Mouse (Mus musculus) neural tube, embryonic 13.5 days (tissue): ENCODE data around the gene Fam3b. TPM values are rescaled to one million over a fixed set of nuclear protein-coding genes. Genes with fewer than 3 reads are reported as not detected.

Experiments
- ATAC-seq: fragments of 200-750 bp; cut with Nextera tagmentation; 2 replicates; pipeline ENCODE4 v1.8.0; 2017; ENCODE audit warnings: low read depth, mild to moderate bottlenecking, moderate TSS enrichment, moderate library complexity
- H3K27ac ChIP-seq: fragments of 300-500 bp; sonication (generic); replicated peaks from 2 replicates; pipeline ENCODE4 v1.5.1; 2015; ENCODE audit warnings: moderate library complexity, mild to moderate bottlenecking, inconsistent platforms
- H3K27me3 ChIP-seq: fragments of 300-500 bp; sonication (generic); 2 replicates; pipeline ENCODE4 v1.6.1; 2015; ENCODE audit warnings: mild to moderate bottlenecking, inconsistent platforms
- H3K36me3 ChIP-seq: fragments of 300-500 bp; sonication (generic); 2 replicates; pipeline ENCODE4 v1.6.1; 2015; ENCODE audit warnings: mild to moderate bottlenecking, inconsistent platforms
- H3K4me1 ChIP-seq: fragments of 300-500 bp; sonication (generic); replicated peaks from 2 replicates; pipeline ENCODE4 v1.6.1; 2015; ENCODE audit warnings: inconsistent platforms
- H3K4me2 ChIP-seq: fragments of 300-500 bp; sonication (generic); 2 replicates; pipeline ENCODE4 v1.6.1; 2015; ENCODE audit warnings: inconsistent platforms, mild to moderate bottlenecking, moderate library complexity
- H3K4me3 ChIP-seq: fragments of 300-500 bp; sonication (generic); 2 replicates; pipeline ENCODE4 v1.5.1; 2015; ENCODE audit warnings: mild to moderate bottlenecking, inconsistent platforms
- H3K9ac ChIP-seq: fragments of 300-500 bp; sonication (generic); 2 replicates; pipeline ENCODE4 v1.6.1; 2015; ENCODE audit warnings: moderate library complexity, mild to moderate bottlenecking, inconsistent platforms
- H3K9me3 ChIP-seq: fragments of 300-500 bp; sonication (generic); 2 replicates; pipeline ENCODE4 v1.6.1; 2016; ENCODE audit warnings: inconsistent platforms
- WGBS: fragments of 180-500 bp; shearing (Covaris S2); methylation state at CpG from one replicate; pipeline ENCODE4 v1.1.7; 2015; 5-methylcytosine and 5-hydroxymethylcytosine counted together
- polyA plus RNA-seq: library from polyadenylated mRNA; unstranded; fragments of >200 nt; fragmentation: Nextera tagmentation; extraction: Ambion mirVana; gene quantifications from 2 replicates; pipeline ENCODE4 v1.2.1, GENCODE M21; 2015

Gene Fam3b
- polyA plus RNA-seq, 1 experiment from 2014 or later = not detected

DNA sequence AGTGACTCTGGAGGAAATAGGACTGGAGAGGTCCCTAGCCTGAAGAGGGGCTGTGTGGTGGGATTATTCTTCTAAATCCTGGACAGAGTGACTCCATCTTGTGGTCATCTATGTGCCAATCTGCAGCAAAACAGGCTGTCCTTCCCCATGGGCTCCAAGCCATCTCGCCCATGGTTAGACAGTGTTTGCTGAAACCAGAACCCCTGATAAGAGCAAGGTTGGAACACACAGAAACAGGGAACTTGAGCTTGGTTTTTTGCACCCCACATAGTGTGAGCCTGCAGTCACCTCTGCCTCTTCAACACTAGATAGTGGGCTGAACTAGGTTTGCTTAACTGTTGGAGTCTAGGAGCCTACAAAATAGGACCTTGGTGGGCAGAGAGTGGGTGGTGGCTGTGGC, 38.1 kb downstream of the Fam3b start:
- Histone ChIP-seq H3K4me3 (no peak overlapping the region), H3K9me3 (no peaks in the 10 kb centered on the region), H3K27me3 (no peaks in the 10 kb centered on the region), H3K36me3 (no peaks in the 10 kb centered on the region), H3K4me1 (no peaks in the 10 kb centered on the region), H3K27ac (no peak overlapping the region), H3K9ac (no peak overlapping the region), H3K4me2 (no peak overlapping the region)
- ATAC-seq = no peak
- WGBS = 89% methylated on average over 1 of the region's 1 CpGs

DNA sequence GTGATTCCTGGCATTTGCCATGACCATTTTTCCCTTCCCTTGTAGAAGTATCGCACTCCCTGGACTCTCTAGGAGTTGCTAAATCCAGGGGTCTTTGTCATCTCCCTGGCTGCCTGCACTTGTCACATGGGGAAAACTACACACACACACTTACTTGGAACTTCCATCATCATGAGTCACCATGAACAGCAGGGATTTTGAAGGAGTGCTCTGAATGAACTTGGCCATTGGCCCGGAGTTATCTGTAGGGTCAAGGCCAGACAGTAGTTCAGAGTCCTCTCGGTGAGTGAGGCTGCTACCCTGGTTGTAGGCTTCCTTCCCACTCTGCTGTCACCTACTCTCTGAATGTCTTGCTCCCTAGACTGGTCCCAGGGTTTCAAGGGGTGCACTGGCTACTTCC, 39.0 kb downstream of the Fam3b start:
- no peak overlapping the region for H3K4me3 ChIP-seq
- no peak overlapping the region for H3K27ac ChIP-seq
- 94% methylated on average over 3 of the region's 3 CpGs for WGBS
- H3K9me3 ChIP-seq = no peaks in the 10 kb centered on the region
- H3K4me1 ChIP-seq = no peaks in the 10 kb centered on the region
- no peak overlapping the region for H3K9ac ChIP-seq
- no peaks in the 10 kb centered on the region for H3K36me3 ChIP-seq
- H3K4me2 ChIP-seq = no peak overlapping the region
- H3K27me3 ChIP-seq = no peaks in the 10 kb centered on the region
- ATAC-seq = no peak

DNA sequence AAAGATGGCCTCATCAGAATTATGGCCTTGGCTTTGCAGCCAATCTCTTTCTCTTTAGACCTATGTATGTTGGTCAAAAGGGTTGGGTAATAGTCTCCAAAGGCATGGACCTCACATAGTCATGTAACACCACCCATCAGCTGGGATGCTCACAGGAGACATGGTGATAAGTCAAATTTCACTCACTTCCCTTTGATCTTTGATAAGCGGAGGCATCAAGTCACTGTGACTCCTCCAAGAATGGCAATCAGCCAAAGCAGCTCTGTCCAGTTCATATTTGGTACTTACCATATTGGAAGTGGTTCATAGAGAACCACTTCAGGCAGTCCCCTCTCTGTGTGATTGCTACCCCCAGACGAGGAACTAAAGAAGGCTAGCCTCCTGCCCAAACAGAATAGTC, 39.9 kb downstream of the Fam3b start:
- 83% methylated on average over 2 of the region's 2 CpGs for WGBS
- H3K9ac ChIP-seq = no peak overlapping the region
- H3K4me3 ChIP-seq = no peak overlapping the region
- no peak overlapping the region for H3K27ac ChIP-seq
- no peaks in the 10 kb centered on the region for H3K36me3 ChIP-seq
- H3K9me3 ChIP-seq = no peaks in the 10 kb centered on the region
- no peak for ATAC-seq
- no peak overlapping the region for H3K4me2 ChIP-seq
- H3K27me3 ChIP-seq = no peaks in the 10 kb centered on the region
- no peaks in the 10 kb centered on the region for H3K4me1 ChIP-seq

DNA sequence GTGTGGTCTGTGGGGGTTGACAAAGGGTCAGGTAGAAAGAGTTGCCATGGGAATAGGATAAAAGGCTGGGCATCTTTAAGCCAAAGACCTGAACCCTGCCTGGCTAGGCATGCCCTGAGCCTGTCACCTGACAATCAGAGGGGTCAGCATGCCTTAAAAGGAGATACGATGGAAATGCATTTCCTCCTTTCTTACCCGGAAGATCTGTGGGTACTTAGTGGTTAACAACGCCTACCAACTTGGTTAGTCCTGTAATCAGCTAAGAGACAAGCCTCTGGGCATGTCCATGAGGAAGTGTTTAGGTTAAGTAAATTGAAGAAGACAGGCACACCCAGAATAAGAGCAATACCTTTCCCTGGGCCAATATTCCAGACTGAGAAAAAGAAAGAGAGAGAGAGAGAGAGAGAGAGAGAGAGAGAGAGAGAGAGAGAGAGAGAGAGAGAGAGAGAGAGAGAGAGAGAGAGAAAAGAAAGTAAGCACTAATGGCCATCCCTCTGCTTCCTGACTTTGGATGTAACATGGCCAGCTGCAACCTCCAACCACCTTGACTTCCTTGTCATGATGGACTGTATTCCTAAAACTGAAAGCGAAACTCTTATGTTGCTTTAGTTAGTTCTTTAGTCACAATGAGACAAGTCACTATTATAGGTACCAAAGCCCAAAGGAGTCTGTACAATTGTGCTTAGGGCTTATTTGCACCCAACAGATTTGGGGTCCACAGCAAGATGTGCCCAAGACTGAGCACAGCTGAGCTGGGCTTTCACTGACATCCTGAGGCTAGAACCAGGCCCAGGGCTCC, 46.4 kb downstream of the Fam3b start:
- Histone ChIP-seq H3K9me3 (no peaks in the 10 kb centered on the region), H3K4me3 (no peak overlapping the region), H3K4me2 (no peak overlapping the region), H3K9ac (no peak overlapping the region), H3K4me1 (no peaks in the 10 kb centered on the region), H3K27ac (no peak overlapping the region), H3K27me3 (no peaks in the 10 kb centered on the region), H3K36me3 (no peaks in the 10 kb centered on the region)
- ATAC-seq = no peak
- 89% methylated on average over 4 of the region's 4 CpGs for WGBS

DNA sequence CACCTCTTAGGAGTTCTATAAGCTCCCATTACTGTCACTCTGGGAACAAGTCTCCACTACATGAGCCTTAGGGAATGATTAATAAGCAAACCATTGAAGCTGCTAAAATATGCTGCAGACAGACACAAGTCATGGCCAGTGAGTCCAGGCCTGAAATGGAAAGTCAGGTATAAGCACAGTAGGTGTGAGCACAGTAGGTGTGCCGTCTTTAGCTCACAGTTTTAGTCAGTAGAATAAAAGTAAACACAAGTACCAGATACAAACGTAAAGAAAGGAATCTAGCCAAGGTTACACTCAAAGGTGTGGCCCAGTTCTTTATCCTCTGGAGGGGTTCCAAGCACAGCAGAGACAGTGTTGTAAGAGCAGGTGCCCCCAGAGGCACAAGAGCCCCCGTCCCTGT, 47.1 kb downstream of the Fam3b start:
- H3K9me3 ChIP-seq = no peaks in the 10 kb centered on the region
- no peak overlapping the region for H3K4me3 ChIP-seq
- WGBS = 89% methylated on average over 3 of the region's 3 CpGs
- no peak overlapping the region for H3K27ac ChIP-seq
- H3K36me3 ChIP-seq = no peaks in the 10 kb centered on the region
- H3K4me1 ChIP-seq = peaks cover 5% of the 10 kb centered on the region
- no peaks in the 10 kb centered on the region for H3K27me3 ChIP-seq
- no peak for ATAC-seq
- H3K9ac ChIP-seq = no peak overlapping the region
- no peak overlapping the region for H3K4me2 ChIP-seq

DNA sequence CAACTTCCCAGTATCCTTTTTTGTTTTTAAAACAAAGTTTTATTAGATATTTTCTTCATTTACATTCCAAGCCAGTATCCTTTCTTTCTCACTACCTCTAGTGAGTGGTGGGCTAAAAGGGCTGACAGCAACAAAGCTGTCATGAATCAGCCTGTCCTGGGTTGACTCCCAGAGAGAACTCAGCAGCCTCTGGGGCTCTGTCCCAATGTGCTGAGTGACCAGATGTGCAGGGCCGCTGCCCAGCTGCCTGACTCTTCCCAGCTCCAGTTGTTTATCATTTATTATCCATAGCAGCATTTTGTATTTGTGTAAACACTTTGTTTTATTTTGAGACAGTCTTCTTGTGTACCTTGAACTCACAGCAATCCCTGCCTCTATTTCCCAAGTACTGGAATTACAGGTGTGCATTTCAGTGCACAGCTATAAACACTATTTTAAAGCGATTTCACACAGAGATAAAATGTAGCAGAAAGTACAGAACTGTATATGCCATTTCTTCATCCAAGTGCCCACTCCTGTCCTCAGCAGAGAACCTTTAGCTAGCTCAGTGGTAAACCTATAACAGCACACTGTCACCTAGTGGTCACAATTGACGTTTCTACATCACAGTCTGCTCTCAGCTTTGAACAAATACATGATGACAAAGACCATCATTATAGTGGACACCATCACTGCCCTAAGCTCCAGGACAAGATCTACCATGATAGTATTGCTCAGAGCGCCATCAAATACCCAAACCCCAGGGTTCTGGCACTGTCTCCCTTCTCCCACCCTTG, 48.2 kb downstream of the Fam3b start:
- WGBS = 54% methylated on average over 4 of the region's 4 CpGs
- Histone ChIP-seq H3K4me2 (no peak overlapping the region), H3K27ac (no peak overlapping the region), H3K9ac (no peak overlapping the region), H3K9me3 (no peaks in the 10 kb centered on the region), H3K36me3 (no peaks in the 10 kb centered on the region), H3K4me1 (peaks cover 5% of the 10 kb centered on the region), H3K27me3 (no peaks in the 10 kb centered on the region), H3K4me3 (no peak overlapping the region)
- ATAC-seq = no peak

DNA sequence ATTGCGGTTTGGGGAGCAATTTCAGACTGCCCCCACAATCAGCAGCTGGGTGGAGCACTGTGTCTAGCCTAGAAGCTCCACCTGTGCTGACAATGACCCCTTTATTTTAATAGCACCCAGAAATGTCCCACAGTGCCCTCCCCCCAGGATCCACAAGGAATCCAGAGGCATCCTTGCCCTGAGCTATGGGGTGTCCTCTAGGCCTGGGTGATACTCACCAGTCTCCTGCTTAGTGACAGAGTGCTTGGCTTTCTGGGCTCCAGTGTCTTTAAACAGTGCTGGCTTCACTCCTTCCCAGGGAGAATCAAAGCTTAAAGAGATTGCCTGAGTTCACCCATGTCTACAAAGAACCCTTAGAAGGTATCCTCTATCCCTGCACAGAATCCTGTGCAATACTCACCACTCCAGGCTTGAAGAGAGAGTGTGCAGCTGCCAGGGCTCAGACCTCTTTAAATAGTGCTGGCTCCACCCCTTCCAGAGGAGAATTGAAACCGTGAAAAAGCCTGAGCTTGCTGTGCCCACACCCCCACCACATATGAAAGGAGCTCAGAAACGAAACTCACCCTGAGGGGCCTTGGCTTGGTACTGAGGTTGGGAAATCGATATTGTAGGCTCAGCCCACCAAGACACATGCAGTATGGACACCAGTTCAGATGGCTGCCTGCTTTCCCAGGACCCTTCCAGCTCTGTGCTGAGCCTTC, 52.0 kb downstream of the Fam3b start, which contains the start of gene Mx1:
Gene Mx1, minus strand, starts transcription at position 427 of the 701 bp plus-strand sequence.
- ATAC-seq = no peak
- 32% methylated on average over 4 of the region's 4 CpGs for WGBS
- Histone ChIP-seq H3K4me3 (no peak within 1 kb of the TSS), H3K36me3 (no peaks in the 10 kb centered on the region), H3K27me3 (no peaks in the 10 kb centered on the region), H3K9ac (no peak within 1 kb of the TSS), H3K27ac (no peak within 1 kb of the TSS), H3K4me1 (peaks cover 5% of the 10 kb centered on the region), H3K9me3 (no peaks in the 10 kb centered on the region), H3K4me2 (no peak within 1 kb of the TSS)

DNA sequence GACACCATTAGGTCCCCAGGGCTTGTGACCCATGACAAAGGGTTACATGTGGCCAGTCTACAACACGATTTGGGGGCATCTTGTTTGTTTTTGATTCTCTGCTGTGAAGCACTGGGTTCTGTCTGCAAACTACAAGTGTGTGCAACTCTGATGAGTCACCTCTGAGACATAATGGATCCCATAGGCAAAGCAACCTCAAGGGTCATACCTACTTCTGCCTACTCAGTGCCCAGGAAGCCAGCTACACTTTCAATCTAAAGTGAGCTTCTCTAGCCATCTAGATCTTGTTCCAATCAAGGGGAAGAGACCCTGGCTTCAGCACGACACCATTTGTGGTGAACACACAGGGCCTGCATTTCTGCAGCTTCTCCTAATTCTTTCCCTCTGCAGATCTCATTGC, 53.3 kb downstream of the Fam3b start:
- Histone ChIP-seq H3K4me1 (peaks cover 5% of the 10 kb centered on the region), H3K9me3 (0 out of 2 replicates have a peak, but pooled peaks cover 4% of the 10 kb centered on the region), H3K4me2 (no peak overlapping the region), H3K27me3 (no peaks in the 10 kb centered on the region), H3K36me3 (no peaks in the 10 kb centered on the region), H3K9ac (no peak overlapping the region), H3K27ac (no peak overlapping the region), H3K4me3 (no peak overlapping the region)
- WGBS = 81% methylated on average over 2 of the region's 2 CpGs
- no peak for ATAC-seq

DNA sequence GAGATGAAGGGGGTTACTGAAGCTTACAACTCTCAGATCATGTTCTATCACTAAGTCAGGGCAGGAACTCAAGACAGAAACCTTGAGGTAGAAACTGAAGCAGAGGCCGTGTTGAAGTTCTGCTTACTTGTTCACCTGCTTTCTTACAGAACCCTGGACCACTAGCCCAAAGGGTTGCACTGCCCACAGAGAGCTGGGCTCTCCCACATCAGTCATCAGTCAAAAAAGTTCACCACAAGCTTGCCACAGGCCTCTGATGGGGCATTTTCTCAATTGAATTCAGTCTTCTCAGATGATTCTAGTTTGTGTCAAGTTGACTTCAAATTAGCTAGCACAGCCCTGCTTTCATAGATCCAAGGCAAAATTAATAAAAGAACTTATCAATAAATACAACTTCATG, 54.8 kb downstream of the Fam3b start:
- no peak overlapping the region for H3K27ac ChIP-seq
- 0 out of 2 replicates have a peak, but pooled peaks cover 4% of the 10 kb centered on the region for H3K9me3 ChIP-seq
- H3K4me1 ChIP-seq = peaks cover 5% of the 10 kb centered on the region
- no peak overlapping the region for H3K9ac ChIP-seq
- ATAC-seq = no peak
- no peak overlapping the region for H3K4me3 ChIP-seq
- no peaks in the 10 kb centered on the region for H3K36me3 ChIP-seq
- H3K4me2 ChIP-seq = no peak overlapping the region
- H3K27me3 ChIP-seq = no peaks in the 10 kb centered on the region
- WGBS = 89% methylated on average over 1 of the region's 1 CpGs

DNA sequence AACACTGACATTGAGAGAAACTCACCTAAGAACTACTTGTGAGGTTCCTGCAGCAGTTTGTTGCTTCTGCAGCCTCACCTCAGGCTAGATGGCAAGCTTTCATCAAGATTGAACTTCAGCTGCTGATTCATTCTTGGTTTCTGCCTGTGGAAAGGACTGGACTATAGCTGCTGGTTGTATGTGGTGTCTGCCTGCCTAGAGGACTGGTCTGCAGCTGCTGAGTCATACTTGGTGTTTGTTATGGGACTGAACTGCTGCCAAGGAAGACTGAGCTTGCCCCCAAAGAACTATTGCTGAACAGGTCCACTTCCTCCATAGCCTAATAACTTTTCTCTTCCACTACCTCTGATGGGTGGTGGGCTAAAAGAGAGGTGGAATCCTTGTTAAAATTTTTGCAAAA, 67.2 kb downstream of the Fam3b start:
- Histone ChIP-seq H3K36me3 (no peaks in the 10 kb centered on the region), H3K9me3 (no peaks in the 10 kb centered on the region), H3K27ac (no peak overlapping the region), H3K9ac (no peak overlapping the region), H3K27me3 (no peaks in the 10 kb centered on the region), H3K4me3 (no peak overlapping the region), H3K4me2 (no peak overlapping the region), H3K4me1 (no peaks in the 10 kb centered on the region)
- no peak for ATAC-seq

DNA sequence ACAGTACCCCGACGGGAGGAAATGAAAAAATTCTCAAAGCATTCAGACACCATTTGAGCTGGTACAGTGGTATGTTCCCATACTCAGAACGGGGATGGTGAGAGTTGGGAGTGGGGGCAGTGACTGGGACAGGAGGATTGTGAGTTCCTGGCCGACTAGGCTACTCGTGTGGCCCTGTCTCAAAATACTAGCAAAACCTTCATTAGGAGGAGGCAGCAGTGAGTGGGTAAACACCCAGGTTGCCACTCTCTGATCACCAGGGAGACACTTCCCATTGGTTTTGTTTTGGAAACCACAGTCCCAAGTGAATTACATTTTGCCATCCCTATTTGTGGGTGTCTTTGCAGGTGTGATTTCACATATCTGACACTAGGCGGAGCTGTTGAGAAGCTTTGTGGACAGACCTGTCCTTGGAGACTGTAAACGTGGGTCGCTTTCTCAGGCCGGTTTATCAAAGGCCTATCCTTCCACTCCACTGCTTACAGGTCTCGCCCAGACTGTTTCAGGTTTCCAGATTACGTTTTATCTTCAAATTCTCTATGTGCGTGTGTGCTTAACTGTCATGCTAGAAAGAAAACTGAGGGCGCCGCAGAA, 70.8 kb downstream of the Fam3b start:
- Histone ChIP-seq H3K36me3 (no peaks in the 10 kb centered on the region), H3K9ac (no peak overlapping the region), H3K4me1 (no peaks in the 10 kb centered on the region), H3K4me3 (no peak overlapping the region), H3K27me3 (no peaks in the 10 kb centered on the region), H3K9me3 (no peaks in the 10 kb centered on the region), H3K27ac (no peak overlapping the region), H3K4me2 (no peak overlapping the region)
- ATAC-seq = peak; percentile 43; the same call in 1 of the 2 replicates
- 53% methylated on average over 14 of the region's 14 CpGs for WGBS

DNA sequence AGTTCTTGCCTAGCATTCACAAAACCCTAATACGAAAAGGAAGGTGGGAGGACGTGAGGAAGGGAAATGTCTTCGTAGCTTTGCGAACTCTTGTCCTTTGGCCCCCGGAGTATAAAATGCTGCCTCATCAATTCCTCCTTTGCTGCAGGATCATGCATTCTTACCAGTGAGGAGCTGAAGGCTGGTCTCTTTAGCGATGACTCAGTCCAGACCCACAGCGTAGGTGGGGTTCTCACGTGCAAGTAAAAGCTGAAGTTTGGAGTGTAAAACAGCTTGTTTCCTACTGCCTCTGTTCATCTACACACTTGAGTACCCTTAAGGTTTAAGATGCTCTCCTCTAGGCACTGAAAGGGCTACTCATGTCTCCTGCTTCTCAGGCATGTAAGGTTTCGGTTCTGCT, 72.6 kb downstream of the Fam3b start:
- no peaks in the 10 kb centered on the region for H3K27me3 ChIP-seq
- H3K36me3 ChIP-seq = no peaks in the 10 kb centered on the region
- no peak overlapping the region for H3K27ac ChIP-seq
- no peaks in the 10 kb centered on the region for H3K9me3 ChIP-seq
- no peak overlapping the region for H3K4me3 ChIP-seq
- no peaks in the 10 kb centered on the region for H3K4me1 ChIP-seq
- no peak for ATAC-seq
- 89% methylated on average over 9 of the region's 9 CpGs for WGBS
- H3K9ac ChIP-seq = no peak overlapping the region
- no peak overlapping the region for H3K4me2 ChIP-seq
